Mouse (Mus musculus) myocyte (in vitro differentiated cells): ENCODE measurements around the gene Nampt. TPM values are rescaled to one million over a fixed set of nuclear protein-coding genes. Genes with fewer than 3 reads are reported as not detected.
A peak's percentile ranks its signal among the peaks of the same experiment; 100 is the strongest.

ENCODE experiments used
- H3K27me3 ChIP-seq: one replicate; pipeline ENCODE4 v1.6.1; 2011; ENCODE audit not compliant: control insufficient read depth, insufficient read depth, insufficient read length
- H3K36me3 ChIP-seq: one replicate; pipeline ENCODE4 v1.6.1; 2011; ENCODE audit not compliant: control insufficient read depth, insufficient read depth
- H3K4me2 ChIP-seq: one replicate; pipeline ENCODE4 v1.6.1; 2011; ENCODE audit warnings: low read depth, control low read depth
- H3K4me3 ChIP-seq: one replicate; pipeline ENCODE4 v1.5.1; 2011; ENCODE audit warnings: mild to moderate bottlenecking, control low read depth, moderate library complexity
- H3K79me2 ChIP-seq: one replicate; pipeline ENCODE4 v1.6.1; 2011; ENCODE audit not compliant: control insufficient read depth, insufficient read depth
- H3ac ChIP-seq: one replicate; pipeline ENCODE4 v1.6.1; 2011; ENCODE audit not compliant: control insufficient read depth, insufficient read length
- CEBPB ChIP-seq: IDR thresholded peaks from 2 replicates; pipeline ENCODE4 v1.6.1; 2011; ENCODE audit warnings: mild to moderate bottlenecking, moderate library complexity; ENCODE audit not compliant: poor library complexity, insufficient read depth, severe bottlenecking
- E2F4 ChIP-seq: IDR thresholded peaks from one replicate; pipeline ENCODE4 v1.6.1; 2011; ENCODE audit warnings: mild to moderate bottlenecking, control low read depth, moderate library complexity; ENCODE audit not compliant: insufficient read depth
- MAX ChIP-seq: IDR thresholded peaks from one replicate; pipeline ENCODE4 v1.6.1; 2011; ENCODE audit warnings: low read depth, mild to moderate bottlenecking, control low read depth
- MYOD1 ChIP-seq, 3 experiments: IDR thresholded peaks; one replicate each; pipeline ENCODE4 v1.6.1; 2011; ENCODE audit warnings: control low read depth in 2 of 3, low read depth in 2 of 3, mild to moderate bottlenecking in 2 of 3, moderate library complexity in 1 of 3; ENCODE audit not compliant: insufficient read length in 2 of 3, control insufficient read depth in 1 of 3
- MYOG ChIP-seq, 3 experiments: IDR thresholded peaks; one replicate each; pipeline ENCODE4 v1.6.1; 2011; ENCODE audit warnings: control low read depth in 2 of 3, low read depth in 2 of 3, mild to moderate bottlenecking in 2 of 3; ENCODE audit not compliant: insufficient read length in 2 of 3, control insufficient read depth in 1 of 3, insufficient read depth in 1 of 3
- POLR2A ChIP-seq: IDR thresholded peaks from one replicate; pipeline ENCODE4 v1.6.1; 2011; ENCODE audit warnings: low read depth, mild to moderate bottlenecking, control low read depth, moderate library complexity; ENCODE audit not compliant: insufficient read length
- POLR2AphosphoS2 ChIP-seq: IDR thresholded peaks from one replicate; pipeline ENCODE4 v1.6.1; 2011; ENCODE audit warnings: low read depth, control low read depth; ENCODE audit not compliant: insufficient read length
- REST ChIP-seq: IDR thresholded peaks from one replicate; pipeline ENCODE4 v1.6.1; 2011; ENCODE audit warnings: mild to moderate bottlenecking, control low read depth, moderate library complexity; ENCODE audit not compliant: insufficient read depth, insufficient read length
- SRF ChIP-seq: IDR thresholded peaks from one replicate; pipeline ENCODE4 v1.6.1; 2011; ENCODE audit warnings: low read depth; ENCODE audit not compliant: control insufficient read depth, insufficient read length
- TCF12 ChIP-seq: IDR thresholded peaks from one replicate; pipeline ENCODE4 v1.6.1; 2011; ENCODE audit warnings: mild to moderate bottlenecking, control low read depth; ENCODE audit not compliant: poor library complexity, insufficient read depth, severe bottlenecking
- TCF3 ChIP-seq: IDR thresholded peaks from one replicate; pipeline ENCODE4 v1.6.1; 2011; ENCODE audit warnings: low read depth, control low read depth; ENCODE audit not compliant: insufficient read length
- USF1 ChIP-seq: IDR thresholded peaks from one replicate; pipeline ENCODE4 v1.6.1; 2011; ENCODE audit warnings: low read depth, mild to moderate bottlenecking, control low read depth, moderate library complexity
- polyA plus RNA-seq: library from polyadenylated mRNA; unstranded; fragments of >200 nt; fragmentation: generic; extraction: Trizol; gene quantifications from one replicate; pipeline ENCODE4 v1.2.1, GENCODE M21; 2012; ENCODE audit warnings: missing spikeins

Gene Nampt
- polyA plus RNA-seq, 1 experiment: 8.8 TPM

GRCm38 (mm10) chr12:32821504-32822011 lies 2.2 kb downstream of the Nampt start:
- Histone ChIP-seq H3K4me2 (peak overlapping the region; percentile 71), H3ac (peak overlapping the region; percentile 45), H3K36me3 (peaks cover 6% of the 10 kb centered on the region), H3K79me2 (peaks cover 55% of the 10 kb centered on the region), H3K27me3 (no peaks in the 10 kb centered on the region), H3K4me3 (peak overlapping the region; percentile 71)
- no peak for TF ChIP-seq USF1
- TF ChIP-seq CEBPB: no peak
- TF ChIP-seq POLR2AphosphoS2: no peak
- no peak for TF ChIP-seq TCF12
- no peak for TF ChIP-seq MYOG (IDR thresholded peaks at IDR 0.05; ENCODE audit: control insufficient read depth in 1 of 3, insufficient read depth in 1 of 3, insufficient read length in 2 of 3, low read depth in 2 of 3)
- no peak for TF ChIP-seq REST
- TF ChIP-seq E2F4: no peak
- TF ChIP-seq SRF: no peak
- TF ChIP-seq TCF3: no peak

- Histone ChIP-seq H3K4me3 (no peak overlapping the region), H3K27me3 (no peaks in the 10 kb centered on the region), H3K4me2 (peak overlapping the region; percentile 71), H3ac (no peak overlapping the region), H3K36me3 (peaks cover 6% of the 10 kb centered on the region), H3K79me2 (peaks cover 60% of the 10 kb centered on the region)
- TF ChIP-seq SRF (no peak), MAX (no peak), REST (no peak), TCF12 (no peak), CEBPB (no peak)
Observed at GRCm38 (mm10) chr12:32822066-32822465, 2.7 kb downstream of the Nampt start.

- no peak for TF ChIP-seq E2F4
- TF ChIP-seq REST: no peak
- no peak for TF ChIP-seq USF1
- no peak for TF ChIP-seq MYOD1 (IDR thresholded peaks at IDR 0.05; ENCODE audit: control insufficient read depth in 1 of 3, insufficient read length in 2 of 3, low read depth in 2 of 3)
- no peak for TF ChIP-seq POLR2AphosphoS2
- no peak for TF ChIP-seq CEBPB
- no peak for TF ChIP-seq TCF3
- no peak for TF ChIP-seq POLR2A
- TF ChIP-seq TCF12: no peak
- TF ChIP-seq SRF: no peak
- no peak for TF ChIP-seq MAX
- TF ChIP-seq MYOG (IDR thresholded peaks at IDR 0.05; ENCODE audit: control insufficient read depth in 1 of 3, insufficient read depth in 1 of 3, insufficient read length in 2 of 3, low read depth in 2 of 3): no peak
- H3K79me2 ChIP-seq: peaks cover 80% of the 10 kb centered on the region
- no peaks in the 10 kb centered on the region for H3K27me3 ChIP-seq
- peaks cover 6% of the 10 kb centered on the region for H3K36me3 ChIP-seq
- H3K4me3 ChIP-seq: no peak overlapping the region
- no peak overlapping the region for H3K4me2 ChIP-seq
- H3ac ChIP-seq: no peak overlapping the region
Observed at GRCm38 (mm10) chr12:32824586-32824985, 5.2 kb downstream of the Nampt start.

GRCm38 (mm10) chr12:32826971-32827370 lies 7.6 kb downstream of the Nampt start:
- Histone ChIP-seq H3K4me3 (no peak overlapping the region), H3K4me2 (no peak overlapping the region), H3ac (no peak overlapping the region), H3K27me3 (no peaks in the 10 kb centered on the region), H3K79me2 (peaks cover 74% of the 10 kb centered on the region), H3K36me3 (peaks cover 14% of the 10 kb centered on the region)
- TF ChIP-seq MAX: no peak
- no peak for TF ChIP-seq TCF3
- no peak for TF ChIP-seq MYOD1 (IDR thresholded peaks at IDR 0.05; ENCODE audit: control insufficient read depth in 1 of 3, insufficient read length in 2 of 3, low read depth in 2 of 3)
- TF ChIP-seq TCF12: no peak
- TF ChIP-seq POLR2AphosphoS2: no peak
- TF ChIP-seq USF1: no peak
- no peak for TF ChIP-seq E2F4
- no peak for TF ChIP-seq REST
- no peak for TF ChIP-seq SRF

GRCm38 (mm10) chr12:32828137-32828760 lies 8.9 kb downstream of the Nampt start:
- no peak overlapping the region for H3K4me2 ChIP-seq
- H3K36me3 ChIP-seq: peaks cover 20% of the 10 kb centered on the region
- peaks cover 67% of the 10 kb centered on the region for H3K79me2 ChIP-seq
- no peaks in the 10 kb centered on the region for H3K27me3 ChIP-seq
- no peak overlapping the region for H3K4me3 ChIP-seq
- TF ChIP-seq MYOG (IDR thresholded peaks at IDR 0.05; ENCODE audit: control insufficient read depth in 1 of 3, insufficient read depth in 1 of 3, insufficient read length in 2 of 3, low read depth in 2 of 3) (no peak), E2F4 (no peak), POLR2AphosphoS2 (no peak), MYOD1 (IDR thresholded peaks at IDR 0.05; ENCODE audit: control insufficient read depth in 1 of 3, insufficient read length in 2 of 3, low read depth in 2 of 3) (no peak), TCF3 (no peak), MAX (no peak), SRF (no peak)
- H3ac ChIP-seq: no peak overlapping the region
